In the genomic region with DNA sequence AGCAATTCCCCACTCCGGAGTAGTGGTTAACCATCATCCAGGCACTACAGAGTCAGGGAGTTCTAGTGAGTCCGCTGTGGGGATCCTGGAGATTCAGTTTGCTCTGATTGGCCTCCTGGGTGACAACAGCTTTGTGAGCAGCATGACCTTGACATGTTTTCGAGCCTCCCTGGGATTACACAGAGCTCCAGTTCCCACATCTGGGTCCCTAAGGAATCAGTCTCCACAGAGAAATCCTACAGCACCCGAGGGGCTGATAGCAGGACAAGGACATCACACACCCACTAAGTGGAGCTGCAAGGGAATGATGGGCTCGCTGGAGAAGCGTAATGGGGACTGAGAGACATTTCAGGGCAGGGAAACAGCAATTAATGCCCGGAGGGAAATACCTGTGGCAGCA, we compare ENCODE assay signal across 21 mouse cellular contexts.
DNase-seq lines count a peak whose midpoint lies in the region; ATAC-seq lines count a peak whose summit lies in the region.
"Had no signal": no experiment of that assay in that cellular context is flagged by ENCODE, and none has a peak within 500 bp of the region (broad histone marks: within the 10 kb centered on the region; RNA-seq: fewer than 3 reads in every experiment).

No protein-coding gene starts in this region.

- H3K27ac ChIP-seq in hindbrain, embryonic 13.5 days = 0 out of 2 replicates have a peak overlapping the region, but pooled peaks have one; percentile 25
- no peak overlapping the region; the same call in 1 of the 2 replicates for H3K27ac ChIP-seq in hindbrain, embryonic 14.5 days
- peak overlapping the region; percentile 67 for H3K27ac ChIP-seq in neural tube, embryonic 13.5 days (replicated peaks)
- no peak overlapping the region for H3K27ac ChIP-seq in neural tube, embryonic 15.5 days (replicated peaks)
- H3K27ac ChIP-seq: embryonic facial prominence, embryonic 12.5 days; forebrain, embryonic 10.5 days; forebrain, embryonic 12.5 days had no signal

- peaks cover 6% of the 10 kb centered on the region; the same call in 1 of the 2 replicates for H3K4me1 ChIP-seq in hindbrain, embryonic 13.5 days (replicated peaks)
- peaks cover 6% of the 10 kb centered on the region; the same call in 1 of the 2 replicates for H3K4me1 ChIP-seq in hindbrain, embryonic 14.5 days (replicated peaks; ENCODE audit: control insufficient read depth, insufficient read depth, low read length)
- H3K4me1 ChIP-seq in neural tube, embryonic 13.5 days (replicated peaks) = peaks cover 23% of the 10 kb centered on the region
- peaks cover 16% of the 10 kb centered on the region for H3K4me1 ChIP-seq in neural tube, embryonic 15.5 days

- H3K27me3 ChIP-seq in hindbrain, embryonic 13.5 days = peaks cover 11% of the 10 kb centered on the region; the same call in 1 of the 2 replicates
- no peaks in the 10 kb centered on the region for H3K27me3 ChIP-seq in hindbrain, embryonic 14.5 days (ENCODE audit: control insufficient read depth, insufficient read depth, low read length)
- H3K27me3 ChIP-seq in neural tube, embryonic 13.5 days = peaks cover 9% of the 10 kb centered on the region; the same call in 1 of the 2 replicates
- H3K27me3 ChIP-seq in neural tube, embryonic 15.5 days (replicated peaks) = no peaks in the 10 kb centered on the region

- DNase-seq in heart, adult 11 months = peak; percentile 95
- no peak for DNase-seq in heart, postnatal 10 days
- DNase-seq in hindbrain, embryonic 14.5 days (ENCODE audit: low spot score) = no peak
- DNase-seq: adrenal gland, adult 2 months; adrenal gland, postnatal 10 days; adrenal gland, postnatal 25 days; cerebellum, adult 11 months; cerebellum, adult 18-20 months; cerebellum, adult 8-10 months; cerebellum, adult 9-11 months; cerebellum, postnatal 14 days; cerebellum, postnatal 36 days; embryo, embryonic 11 days had no signal

- intact Hi-C loops in heart, postnatal 10 days (cut with DNase I) = no loop called here

- no peaks in the 10 kb centered on the region for H3K9me3 ChIP-seq in hindbrain, embryonic 13.5 days
- no peaks in the 10 kb centered on the region for H3K9me3 ChIP-seq in hindbrain, embryonic 14.5 days (ENCODE audit: control insufficient read depth, low read length)
- H3K9me3 ChIP-seq in neural tube, embryonic 13.5 days = no peaks in the 10 kb centered on the region
- no peaks in the 10 kb centered on the region for H3K9me3 ChIP-seq in neural tube, embryonic 15.5 days (replicated peaks)
- H3K9me3 ChIP-seq: embryonic facial prominence, embryonic 12.5 days; forebrain, embryonic 10.5 days; forebrain, embryonic 12.5 days had no signal

- H3K9ac ChIP-seq in hindbrain, embryonic 13.5 days = no peak overlapping the region
- no peak overlapping the region for H3K9ac ChIP-seq in hindbrain, embryonic 14.5 days
- no peak overlapping the region for H3K9ac ChIP-seq in neural tube, embryonic 13.5 days
- H3K9ac ChIP-seq in neural tube, embryonic 15.5 days (replicated peaks) = no peak overlapping the region
- H3K9ac ChIP-seq: embryonic facial prominence, embryonic 12.5 days; forebrain, embryonic 12.5 days had no signal

- no peak overlapping the region for H3K4me2 ChIP-seq in hindbrain, embryonic 13.5 days
- H3K4me2 ChIP-seq in hindbrain, embryonic 14.5 days (replicated peaks) = no peak overlapping the region
- no peak overlapping the region for H3K4me2 ChIP-seq in neural tube, embryonic 13.5 days
- no peak overlapping the region for H3K4me2 ChIP-seq in neural tube, embryonic 15.5 days
- H3K4me2 ChIP-seq: embryonic facial prominence, embryonic 12.5 days; forebrain, embryonic 12.5 days had no signal

- no peaks in the 10 kb centered on the region for H3K36me3 ChIP-seq in hindbrain, embryonic 13.5 days
- no peaks in the 10 kb centered on the region for H3K36me3 ChIP-seq in hindbrain, embryonic 14.5 days (replicated peaks; ENCODE audit: control insufficient read depth, insufficient read depth)
- H3K36me3 ChIP-seq in neural tube, embryonic 13.5 days = no peaks in the 10 kb centered on the region
- no peaks in the 10 kb centered on the region for H3K36me3 ChIP-seq in neural tube, embryonic 15.5 days
- H3K36me3 ChIP-seq: embryonic facial prominence, embryonic 12.5 days; forebrain, embryonic 10.5 days; forebrain, embryonic 12.5 days had no signal

- no peak for ATAC-seq in hindbrain, embryonic 13.5 days (ENCODE audit: low FRiP score)
- no peak for ATAC-seq in hindbrain, embryonic 14.5 days (ENCODE audit: low FRiP score)
- ATAC-seq in neural tube, embryonic 13.5 days (ENCODE audit: low read depth) = no peak
- ATAC-seq in neural tube, embryonic 15.5 days (ENCODE audit: low FRiP score) = no peak
- ATAC-seq: forebrain, embryonic 16.5 days had no signal

- WGBS in hindbrain, embryonic 13.5 days = 73% methylated on average over 7 of the region's 7 CpGs
- 76% methylated on average over 7 of the region's 7 CpGs for WGBS in hindbrain, embryonic 14.5 days
- 63% methylated on average over 7 of the region's 7 CpGs for WGBS in neural tube, embryonic 13.5 days
- 59% methylated on average over 7 of the region's 7 CpGs for WGBS in neural tube, embryonic 15.5 days

- no peak overlapping the region for H3K4me3 ChIP-seq in hindbrain, embryonic 13.5 days
- no peak overlapping the region for H3K4me3 ChIP-seq in hindbrain, embryonic 14.5 days (replicated peaks; ENCODE audit: low read length)
- no peak overlapping the region for H3K4me3 ChIP-seq in neural tube, embryonic 13.5 days
- H3K4me3 ChIP-seq in neural tube, embryonic 15.5 days (replicated peaks) = no peak overlapping the region
- H3K4me3 ChIP-seq: embryonic facial prominence, embryonic 12.5 days; erythroblast, embryonic 14.5 days; forebrain, embryonic 10.5 days; forebrain, embryonic 12.5 days had no signal

Comparison
In these comparisons a context has a peak if more than half of its experiments do, and no peak if none do; other contexts are left out.
1. H3K27ac ChIP-seq: peak in hindbrain, embryonic 13.5 days (single experiment) and neural tube, embryonic 13.5 days (single experiment); none in hindbrain, embryonic 14.5 days (single experiment) and neural tube, embryonic 15.5 days (single experiment).